Mouse (Mus musculus): Measurements from ENCODE around the gene Aox1. TPM values are rescaled to one million over a fixed set of nuclear protein-coding genes. Genes with fewer than 3 reads are reported as not detected.

Gene Aox1
- polyA plus RNA-seq, 1 experiment from 2014 or later, result 0.16 TPM

- ATAC-seq, result no peak
- 74% methylated on average over 12 of the region's 12 CpGs for WGBS
- Histone ChIP-seq H3K9me3 (ENCODE audit: control insufficient read depth, low read length) (no peaks in the 10 kb centered on the region), H3K9ac (ENCODE audit: low read depth, low read length) (no peak overlapping the region), H3K4me3 (ENCODE audit: low read length) (no peak overlapping the region), H3K4me1 (ENCODE audit: control insufficient read depth, insufficient read depth, low read length) (no peaks in the 10 kb centered on the region), H3K27ac (ENCODE audit: low read length) (no peak overlapping the region), H3K27me3 (replicated peaks; ENCODE audit: control insufficient read depth, insufficient read depth, low read length) (no peaks in the 10 kb centered on the region), H3K4me2 (ENCODE audit: low read depth, low read length) (no peak overlapping the region), H3K36me3 (ENCODE audit: control insufficient read depth, insufficient read depth, low read length) (no peaks in the 10 kb centered on the region)
Measured at GRCm38 (mm10) chr1:58072991-58073730, 43.4 kb downstream of the Aox1 start.

GRCm38 (mm10) chr1:58074266-58074665, 44.5 kb downstream of the Aox1 start:
- no peak overlapping the region for H3K4me2 ChIP-seq (ENCODE audit: low read depth, low read length)
- H3K4me1 ChIP-seq (ENCODE audit: control insufficient read depth, insufficient read depth, low read length), result no peaks in the 10 kb centered on the region
- H3K27me3 ChIP-seq (replicated peaks; ENCODE audit: control insufficient read depth, insufficient read depth, low read length), result no peaks in the 10 kb centered on the region
- 93% methylated on average over 2 of the region's 2 CpGs for WGBS
- no peak for ATAC-seq
- H3K4me3 ChIP-seq (ENCODE audit: low read length), result no peak overlapping the region
- H3K36me3 ChIP-seq (ENCODE audit: control insufficient read depth, insufficient read depth, low read length), result no peaks in the 10 kb centered on the region
- H3K9ac ChIP-seq (ENCODE audit: low read depth, low read length), result no peak overlapping the region
- H3K27ac ChIP-seq (ENCODE audit: low read length), result no peak overlapping the region
- no peaks in the 10 kb centered on the region for H3K9me3 ChIP-seq (ENCODE audit: control insufficient read depth, low read length)

GRCm38 (mm10) chr1:58077882-58078281, 48.2 kb downstream of the Aox1 start:
- no peak for ATAC-seq
- no peak overlapping the region for H3K9ac ChIP-seq (ENCODE audit: low read depth, low read length)
- no peaks in the 10 kb centered on the region for H3K9me3 ChIP-seq (ENCODE audit: control insufficient read depth, low read length)
- no peak overlapping the region for H3K4me2 ChIP-seq (ENCODE audit: low read depth, low read length)
- H3K27ac ChIP-seq (ENCODE audit: low read length), result no peak overlapping the region
- H3K4me1 ChIP-seq (ENCODE audit: control insufficient read depth, insufficient read depth, low read length), result no peaks in the 10 kb centered on the region
- no peaks in the 10 kb centered on the region for H3K36me3 ChIP-seq (ENCODE audit: control insufficient read depth, insufficient read depth, low read length)
- H3K4me3 ChIP-seq (ENCODE audit: low read length), result no peak overlapping the region
- no peaks in the 10 kb centered on the region for H3K27me3 ChIP-seq (replicated peaks; ENCODE audit: control insufficient read depth, insufficient read depth, low read length)

- H3K4me3 ChIP-seq (ENCODE audit: low read length), result no peak overlapping the region
- 73% methylated on average over 7 of the region's 7 CpGs for WGBS
- H3K36me3 ChIP-seq (ENCODE audit: control insufficient read depth, insufficient read depth, low read length), result no peaks in the 10 kb centered on the region
- no peak overlapping the region for H3K4me2 ChIP-seq (ENCODE audit: low read depth, low read length)
- no peaks in the 10 kb centered on the region for H3K27me3 ChIP-seq (replicated peaks; ENCODE audit: control insufficient read depth, insufficient read depth, low read length)
- H3K9ac ChIP-seq (ENCODE audit: low read depth, low read length), result no peak overlapping the region
- no peaks in the 10 kb centered on the region for H3K9me3 ChIP-seq (ENCODE audit: control insufficient read depth, low read length)
- no peak overlapping the region for H3K27ac ChIP-seq (ENCODE audit: low read length)
- no peak for ATAC-seq
- H3K4me1 ChIP-seq (ENCODE audit: control insufficient read depth, insufficient read depth, low read length), result no peaks in the 10 kb centered on the region
Measured at GRCm38 (mm10) chr1:58078390-58078789, 48.7 kb downstream of the Aox1 start.

GRCm38 (mm10) chr1:58079689-58080088, 50.0 kb downstream of the Aox1 start:
- H3K27me3 ChIP-seq (replicated peaks; ENCODE audit: control insufficient read depth, insufficient read depth, low read length), result no peaks in the 10 kb centered on the region
- no peaks in the 10 kb centered on the region for H3K9me3 ChIP-seq (ENCODE audit: control insufficient read depth, low read length)
- ATAC-seq, result no peak
- H3K4me1 ChIP-seq (ENCODE audit: control insufficient read depth, insufficient read depth, low read length), result no peaks in the 10 kb centered on the region
- no peak overlapping the region for H3K9ac ChIP-seq (ENCODE audit: low read depth, low read length)
- no peak overlapping the region for H3K4me3 ChIP-seq (ENCODE audit: low read length)
- no peak overlapping the region for H3K4me2 ChIP-seq (ENCODE audit: low read depth, low read length)
- 93% methylated on average over 5 of the region's 5 CpGs for WGBS
- no peak overlapping the region for H3K27ac ChIP-seq (ENCODE audit: low read length)
- no peaks in the 10 kb centered on the region for H3K36me3 ChIP-seq (ENCODE audit: control insufficient read depth, insufficient read depth, low read length)

GRCm38 (mm10) chr1:58080446-58080845, 50.7 kb downstream of the Aox1 start:
- H3K4me2 ChIP-seq (ENCODE audit: low read depth, low read length), result no peak overlapping the region
- H3K27ac ChIP-seq (ENCODE audit: low read length), result no peak overlapping the region
- no peaks in the 10 kb centered on the region for H3K36me3 ChIP-seq (ENCODE audit: control insufficient read depth, insufficient read depth, low read length)
- WGBS, result 85% methylated on average over 4 of the region's 4 CpGs
- no peaks in the 10 kb centered on the region for H3K9me3 ChIP-seq (ENCODE audit: control insufficient read depth, low read length)
- no peak for ATAC-seq
- H3K4me3 ChIP-seq (ENCODE audit: low read length), result no peak overlapping the region
- H3K27me3 ChIP-seq (replicated peaks; ENCODE audit: control insufficient read depth, insufficient read depth, low read length), result no peaks in the 10 kb centered on the region
- no peak overlapping the region for H3K9ac ChIP-seq (ENCODE audit: low read depth, low read length)
- no peaks in the 10 kb centered on the region for H3K4me1 ChIP-seq (ENCODE audit: control insufficient read depth, insufficient read depth, low read length)

- Histone ChIP-seq H3K4me3 (ENCODE audit: low read length) (no peak overlapping the region), H3K9ac (ENCODE audit: low read depth, low read length) (no peak overlapping the region), H3K27ac (ENCODE audit: low read length) (no peak overlapping the region), H3K4me2 (ENCODE audit: low read depth, low read length) (no peak overlapping the region), H3K27me3 (replicated peaks; ENCODE audit: control insufficient read depth, insufficient read depth, low read length) (no peaks in the 10 kb centered on the region), H3K36me3 (ENCODE audit: control insufficient read depth, insufficient read depth, low read length) (no peaks in the 10 kb centered on the region), H3K4me1 (ENCODE audit: control insufficient read depth, insufficient read depth, low read length) (no peaks in the 10 kb centered on the region), H3K9me3 (ENCODE audit: control insufficient read depth, low read length) (no peaks in the 10 kb centered on the region)
- WGBS, result 70% methylated on average over 5 of the region's 5 CpGs
- no peak for ATAC-seq
Measured at GRCm38 (mm10) chr1:58081356-58081755, 51.6 kb downstream of the Aox1 start.

- Histone ChIP-seq H3K27me3 (replicated peaks; ENCODE audit: control insufficient read depth, insufficient read depth, low read length) (no peaks in the 10 kb centered on the region), H3K4me1 (ENCODE audit: control insufficient read depth, insufficient read depth, low read length) (no peaks in the 10 kb centered on the region), H3K4me2 (ENCODE audit: low read depth, low read length) (no peak overlapping the region), H3K9me3 (ENCODE audit: control insufficient read depth, low read length) (no peaks in the 10 kb centered on the region), H3K36me3 (ENCODE audit: control insufficient read depth, insufficient read depth, low read length) (no peaks in the 10 kb centered on the region), H3K27ac (ENCODE audit: low read length) (no peak overlapping the region), H3K9ac (ENCODE audit: low read depth, low read length) (no peak overlapping the region), H3K4me3 (ENCODE audit: low read length) (no peak overlapping the region)
- 53% methylated on average over 5 of the region's 5 CpGs for WGBS
- ATAC-seq, result no peak
Measured at GRCm38 (mm10) chr1:58089316-58089715, 59.6 kb downstream of the Aox1 start.

GRCm38 (mm10) chr1:58090191-58090590, 60.5 kb downstream of the Aox1 start:
- Histone ChIP-seq H3K4me2 (ENCODE audit: low read depth, low read length) (no peak overlapping the region), H3K27me3 (replicated peaks; ENCODE audit: control insufficient read depth, insufficient read depth, low read length) (no peaks in the 10 kb centered on the region), H3K9me3 (ENCODE audit: control insufficient read depth, low read length) (no peaks in the 10 kb centered on the region), H3K36me3 (ENCODE audit: control insufficient read depth, insufficient read depth, low read length) (no peaks in the 10 kb centered on the region), H3K4me1 (ENCODE audit: control insufficient read depth, insufficient read depth, low read length) (no peaks in the 10 kb centered on the region), H3K27ac (ENCODE audit: low read length) (no peak overlapping the region), H3K4me3 (ENCODE audit: low read length) (no peak overlapping the region), H3K9ac (ENCODE audit: low read depth, low read length) (no peak overlapping the region)
- ATAC-seq, result no peak
- 87% methylated on average over 4 of the region's 4 CpGs for WGBS

GRCm38 (mm10) chr1:58091213-58091612, 61.5 kb downstream of the Aox1 start:
- WGBS, result 81% methylated on average over 3 of the region's 3 CpGs
- ATAC-seq, result no peak

More at GRCm38 (mm10) chr1:58091213-58091612, 61.5 kb downstream of the Aox1 start:
- Histone ChIP-seq H3K4me3 (ENCODE audit: low read length) (no peak overlapping the region), H3K27me3 (replicated peaks; ENCODE audit: control insufficient read depth, insufficient read depth, low read length) (no peaks in the 10 kb centered on the region), H3K27ac (ENCODE audit: low read length) (no peak overlapping the region), H3K36me3 (ENCODE audit: control insufficient read depth, insufficient read depth, low read length) (no peaks in the 10 kb centered on the region), H3K4me2 (ENCODE audit: low read depth, low read length) (no peak overlapping the region), H3K9ac (ENCODE audit: low read depth, low read length) (no peak overlapping the region), H3K9me3 (ENCODE audit: control insufficient read depth, low read length) (no peaks in the 10 kb centered on the region), H3K4me1 (ENCODE audit: control insufficient read depth, insufficient read depth, low read length) (no peaks in the 10 kb centered on the region)
